ENCODE assay signal across 8 mouse cellular contexts in the genomic region with DNA sequence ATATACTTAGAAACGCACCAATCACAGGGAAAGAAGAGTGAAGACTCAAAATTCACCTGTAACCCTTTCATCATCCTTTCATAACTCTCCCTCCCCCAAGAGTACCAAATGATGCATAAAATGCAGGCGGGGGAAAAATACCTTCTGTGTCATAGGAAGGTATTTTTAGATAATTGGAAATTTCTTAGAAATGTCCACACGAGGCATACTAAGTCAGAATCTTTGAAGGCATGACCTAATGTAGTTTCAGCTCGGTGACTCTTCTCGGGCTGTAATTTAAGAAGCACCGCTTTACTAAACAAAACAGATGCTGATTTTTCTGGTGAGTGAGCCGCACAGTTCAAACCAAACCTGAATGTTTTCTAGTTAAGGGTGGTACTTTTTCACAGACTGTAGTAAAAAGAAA. TPM values are rescaled to one million over a fixed set of nuclear protein-coding genes. Genes with fewer than 3 reads are reported as not detected.
DNase-seq lines count a peak whose midpoint lies in the region; ATAC-seq and TF ChIP-seq lines count a peak whose summit lies in the region.

A gene (plus strand): TSS at position 304 of the 406 bp plus-strand sequence.

- H3K4me1 ChIP-seq in ES-E14 (ENCODE audit: control insufficient read depth in 2 of 2, insufficient read depth in 2 of 2, low read length in 2 of 2, poor library complexity in 1 of 2), result no peaks in the 10 kb centered on the region; a peak in 1 of 4 replicates
- H3K4me1 ChIP-seq in forebrain, postnatal 0 days (ENCODE audit: insufficient read depth), result no peaks in the 10 kb centered on the region
- peaks cover 8% of the 10 kb centered on the region for H3K4me1 ChIP-seq in limb, embryonic 13.5 days

- no peaks in the 10 kb centered on the region for H3K36me3 ChIP-seq in ES-E14 (ENCODE audit: control insufficient read depth, insufficient read depth, low read length, poor library complexity, severe bottlenecking)
- H3K36me3 ChIP-seq in forebrain, postnatal 0 days (ENCODE audit: insufficient read depth), result no peaks in the 10 kb centered on the region
- H3K36me3 ChIP-seq in limb, embryonic 13.5 days, result no peaks in the 10 kb centered on the region

- H3K9me3 ChIP-seq in ES-E14 (ENCODE audit: control insufficient read depth, insufficient read depth, low read depth, low read length), result no peaks in the 10 kb centered on the region
- no peaks in the 10 kb centered on the region for H3K9me3 ChIP-seq in forebrain, postnatal 0 days (ENCODE audit: low read length)
- no peaks in the 10 kb centered on the region for H3K9me3 ChIP-seq in limb, embryonic 13.5 days

- intact Hi-C loops in gastrocnemius, postnatal 14 days (cut with DNase I; ENCODE audit: low total_unique reads), result no loop called here

- 28% methylated on average over 7 of the region's 7 CpGs for WGBS in forebrain, postnatal 0 days
- WGBS in limb, embryonic 13.5 days, result 29% methylated on average over 7 of the region's 7 CpGs

- H3K4me2 ChIP-seq in forebrain, postnatal 0 days (ENCODE audit: low read depth), result peak within 1 kb of the TSS; percentile 92
- peak within 1 kb of the TSS; percentile 62 for H3K4me2 ChIP-seq in limb, embryonic 13.5 days (replicated peaks)

- H3K9ac ChIP-seq in ES-E14 (ENCODE audit: insufficient read depth, low read depth, low read length, poor library complexity, severe bottlenecking), result peak within 1 kb of the TSS; percentile 80
- peak within 1 kb of the TSS; percentile 54 for H3K9ac ChIP-seq in forebrain, postnatal 0 days
- H3K9ac ChIP-seq in limb, embryonic 13.5 days, result peak within 1 kb of the TSS; percentile 82

- peak within 1 kb of the TSS; percentile 91 for H3K27ac ChIP-seq in ES-E14 (ENCODE audit: insufficient read depth, low read depth, low read length, poor library complexity, severe bottlenecking)
- H3K27ac ChIP-seq in forebrain, postnatal 0 days (ENCODE audit: low read depth, low read length), result 0 out of 2 replicates have a peak within 1 kb of the TSS, but pooled peaks have one; percentile 10
- peak within 1 kb of the TSS; percentile 87 for H3K27ac ChIP-seq in limb, embryonic 13.5 days

- H3K4me3 ChIP-seq in ES-E14 (ENCODE audit: insufficient read depth in 1 of 2, low read depth in 1 of 2, low read length in 2 of 2, poor library complexity in 1 of 2, severe bottlenecking in 1 of 2), result peak within 1 kb of the TSS; percentile 73 to 90
- H3K4me3 ChIP-seq in forebrain, postnatal 0 days (ENCODE audit: low read depth, low read length), result peak within 1 kb of the TSS; percentile 53
- H3K4me3 ChIP-seq in limb, embryonic 13.5 days, result peak within 1 kb of the TSS; percentile 67

- in situ Hi-C loops in ES-E14 (cut with MboI; ENCODE audit: low sequenced_read_pairs in 2 of 2, unreplicated experiment in 2 of 2), result no loop called here

- DNase-seq in adrenal gland, adult 2 months, result no peak
- DNase-seq in adrenal gland, adult 18-20 months (ENCODE audit: low spot score in 2 of 2), result no peak
- no peak for DNase-seq in ES-E14 (ENCODE audit: low read depth, low spot score)
- DNase-seq in forebrain, postnatal 0 days, result no peak
- peak; percentile 8 for DNase-seq in retina, postnatal 1 day
- DNase-seq in gastrocnemius, postnatal 14 days, result no peak

- no peak for TF ChIP-seq CTCF in forebrain, postnatal 0 days (IDR thresholded peaks at IDR 0.05; ENCODE audit: low read depth)

- no peaks in the 10 kb centered on the region for H3K27me3 ChIP-seq in forebrain, postnatal 0 days (ENCODE audit: insufficient read depth, low read length)
- no peaks in the 10 kb centered on the region for H3K27me3 ChIP-seq in limb, embryonic 13.5 days

- no peak for ATAC-seq in forebrain, postnatal 0 days
- ATAC-seq in limb, embryonic 13.5 days (ENCODE audit: low FRiP score, low read depth), result no peak
- no peak for ATAC-seq in frontal cortex, adult (ENCODE audit: low TSS enrichment)

TF ChIP-seq in ES-E14, 5 proteins besides CTCF, POLR2A, EP300 and RAD21:
- TF ChIP-seq HCFC1 (IDR thresholded peaks at IDR 0.05; ENCODE audit: borderline replicate concordance, insufficient read depth, low read length), result no peak
- TF ChIP-seq CHD2 (IDR thresholded peaks at IDR 0.05; ENCODE audit: low read depth, low read length), result no peak
- TF ChIP-seq MAFK (IDR thresholded peaks at IDR 0.05; ENCODE audit: insufficient read depth, low read depth, low read length), result no peak
- no peak for TF ChIP-seq ZC3H11A (IDR thresholded peaks at IDR 0.05; ENCODE audit: borderline replicate concordance, low read depth, low read length)
- TF ChIP-seq ZNF384 (IDR thresholded peaks at IDR 0.05; ENCODE audit: low read depth, low read length), result no peak

RNA-seq across cellular contexts. Expression of the gene that starts here (rescaled TPM):
- 10 to 100 TPM in 1 of 2 experiments, 1 to 10 TPM in 1; 7.2 to 11.2 TPM for total RNA-seq in adrenal gland, adult 2 months (2021)
- 15.4 and 19.1 TPM in 2 replicates for polyA plus RNA-seq in adrenal gland, adult 2 months (2012; rRNA removed)
- total RNA-seq in adrenal gland, adult 18-20 months (2021), result 10 to 100 TPM in 1 of 2 experiments, 1 to 10 TPM in 1; 7.2 to 11.5 TPM
- total RNA-seq in ES-E14 (2012; rRNA removed), result 12.2 and 22.2 TPM in 2 replicates
- 5.1 and 6.9 TPM in 2 replicates for total RNA-seq in forebrain, postnatal 0 days (2014; rRNA removed)
- 5.0 and 6.1 TPM in 2 replicates for polyA plus RNA-seq in forebrain, postnatal 0 days (2015; fragmentation: Nextera tagmentation; extraction: Ambion mirVana)
- 20.4 and 21.0 TPM in 2 replicates for polyA plus RNA-seq in limb, embryonic 13.5 days (2015; fragmentation: Nextera tagmentation; extraction: Ambion mirVana)
- 1 to 10 TPM in 1 of 2 experiments, under 1 TPM in 1; 0.98 to 1.4 TPM for total RNA-seq in gastrocnemius, postnatal 14 days (2021)

Comparison
In these comparisons a context has a peak if more than half of its experiments do, and no peak if none do; other contexts are left out.
1. H3K27ac ChIP-seq: peak in every context shown above with its lines; median percentile 91 in ES-E14; 87 in limb, embryonic 13.5 days; 10 in forebrain, postnatal 0 days.